Mouse (Mus musculus): ENCODE data around the gene Iqsec3. TPM values are rescaled to one million over a fixed set of nuclear protein-coding genes. Genes with fewer than 3 reads are reported as not detected.

Gene Iqsec3
- polyA plus RNA-seq (2012; rRNA removed): 17.0 and 20.1 TPM in 2 replicates

DNA sequence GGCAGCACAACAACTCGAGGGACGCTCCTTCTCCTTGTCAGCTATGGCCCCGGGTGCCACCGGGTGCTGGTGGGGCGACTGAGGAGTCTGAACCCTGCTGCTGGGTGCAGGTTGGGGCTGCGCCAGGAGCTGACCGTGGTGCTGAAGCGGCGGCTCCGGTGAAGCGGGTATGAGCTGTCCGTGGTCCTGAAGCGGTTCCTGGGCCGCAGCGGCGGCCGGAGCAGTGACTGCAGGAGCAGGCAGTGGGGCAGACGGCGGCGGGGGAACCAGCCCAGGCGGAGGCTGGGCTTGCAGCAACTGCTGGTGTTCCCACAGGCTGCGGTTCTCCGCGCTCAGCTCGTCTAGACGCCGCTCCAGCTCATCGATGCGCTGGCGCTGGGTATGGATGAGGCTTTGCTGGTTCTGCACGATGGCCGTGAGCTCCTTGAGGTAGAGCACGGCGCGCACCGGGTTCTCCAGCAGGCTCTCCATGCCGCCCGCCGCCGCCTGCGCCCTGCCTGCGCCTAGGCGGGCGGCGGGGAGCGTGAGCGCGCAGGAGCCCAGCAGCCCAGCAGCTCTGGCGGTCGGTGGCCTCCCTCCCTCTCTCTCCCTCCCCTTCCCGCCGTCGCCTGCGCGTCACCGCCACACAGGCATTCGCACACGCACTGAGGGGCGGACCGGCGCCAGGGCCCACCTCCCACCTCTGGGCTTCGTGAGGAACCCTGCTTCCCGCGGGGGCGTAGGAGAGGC is at the start of gene Iqsec3:
Gene Iqsec3 (minus strand): TSS at position 586 of the 729 bp plus-strand sequence.

DNA sequence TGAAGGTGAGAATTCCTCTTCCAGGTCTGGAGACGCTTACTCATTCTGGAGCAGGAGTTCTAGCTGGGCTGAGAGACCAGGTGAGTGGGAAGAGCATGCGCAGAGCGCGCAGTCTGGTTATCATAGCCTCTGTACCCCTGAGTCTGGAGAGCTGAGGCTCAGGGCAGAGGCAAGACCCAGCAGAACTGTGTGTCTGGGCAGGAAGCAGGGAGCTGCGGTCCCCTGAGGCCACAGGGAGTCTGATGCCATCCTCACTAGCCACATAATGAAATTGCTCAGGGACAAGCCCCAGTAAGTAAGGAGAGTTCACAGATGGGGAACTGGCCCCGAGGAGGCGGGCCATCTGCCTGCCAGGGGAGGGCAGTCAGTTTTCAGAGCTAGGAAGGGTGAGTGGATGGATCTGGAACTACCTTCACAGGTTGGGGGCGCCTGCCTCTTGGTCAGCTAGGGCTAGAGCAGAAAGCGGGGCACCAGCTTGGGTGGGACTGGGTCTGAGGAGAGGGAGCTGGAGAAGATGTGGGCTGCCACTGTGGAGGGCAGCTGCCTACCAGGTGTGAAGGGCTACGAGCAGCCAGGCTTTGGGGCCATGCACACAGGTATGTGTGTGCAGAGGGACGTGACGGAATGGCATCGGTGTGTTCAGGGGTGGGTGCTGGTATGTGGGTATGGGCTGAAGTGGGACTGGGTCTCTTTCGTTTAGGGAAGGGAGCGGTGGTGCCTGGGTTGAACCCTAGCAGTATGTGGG is 130.3 kb downstream of the Iqsec3 start, which contains the start of gene Slc6a12:
Gene Slc6a12 (plus strand): TSS at position 51 of the 745 bp plus-strand sequence.

Other genes with a start within 250 kb of the Iqsec3 start
- gene Usp18, start 227.8 kb downstream of the Iqsec3 start, polyA plus RNA-seq (2012; rRNA removed): 3.6 and 5.3 TPM in 2 replicates
- 19.9 and 21.8 TPM in 2 replicates for gene Slc6a13, start 173.5 kb downstream of the Iqsec3 start, polyA plus RNA-seq (2012; rRNA removed)
- 1.2 and 2.0 TPM in 2 replicates for gene Slc6a12, start 130.6 kb downstream of the Iqsec3 start, polyA plus RNA-seq (2012; rRNA removed)
- 7.2 and 7.6 TPM in 2 replicates for gene A2m, start 161.7 kb upstream of the Iqsec3 start, polyA plus RNA-seq (2012; rRNA removed)

Data from central nervous system, embryonic 14 days (tissue).